Mouse (Mus musculus) limb, embryonic 12.5 days (tissue): ENCODE results near the gene Sf3b5. TPM values are rescaled to one million over a fixed set of nuclear protein-coding genes. Genes with fewer than 3 reads are reported as not detected.

Experiments used
- ATAC-seq: fragments of 200-750 bp; cut with Nextera tagmentation; 2 replicates; pipeline ENCODE4 v1.8.0; 2017; ENCODE audit warnings: low read depth, moderate TSS enrichment; ENCODE audit not compliant: insufficient number of reproducible peaks, insufficient read depth, low FRiP score, low TSS enrichment
- H3K27ac ChIP-seq: fragments of 300-500 bp; sonication (generic); 2 replicates; pipeline ENCODE4 v1.5.1; 2016; ENCODE audit warnings: mild to moderate bottlenecking, moderate library complexity
- H3K27me3 ChIP-seq: fragments of 300-500 bp; sonication (generic); 2 replicates; pipeline ENCODE4 v1.6.1; 2016; ENCODE audit warnings: mild to moderate bottlenecking, moderate library complexity
- H3K36me3 ChIP-seq: fragments of 300-500 bp; sonication (generic); 2 replicates; pipeline ENCODE4 v1.6.1; 2016; ENCODE audit warnings: mild to moderate bottlenecking, moderate library complexity
- H3K4me1 ChIP-seq: fragments of 300-500 bp; sonication (generic); replicated peaks from 2 replicates; pipeline ENCODE4 v1.6.1; 2016
- H3K4me2 ChIP-seq: fragments of 300-500 bp; sonication (generic); 2 replicates; pipeline ENCODE4 v1.6.1; 2016; ENCODE audit warnings: mild to moderate bottlenecking, moderate library complexity
- H3K4me3 ChIP-seq: fragments of 300-500 bp; sonication (generic); replicated peaks from 2 replicates; pipeline ENCODE4 v1.5.1; 2016; ENCODE audit warnings: mild to moderate bottlenecking
- H3K9ac ChIP-seq: fragments of 300-500 bp; sonication (generic); replicated peaks from 2 replicates; pipeline ENCODE4 v1.6.1; 2016; ENCODE audit warnings: mild to moderate bottlenecking, moderate library complexity
- H3K9me3 ChIP-seq: fragments of 300-500 bp; sonication (generic); 2 replicates; pipeline ENCODE4 v1.6.1; 2016; ENCODE audit warnings: mild to moderate bottlenecking, moderate library complexity
- WGBS: fragments of 180-500 bp; shearing (Covaris S2); methylation state at CpG from one replicate; pipeline ENCODE4 v1.1.7; 2016; 5-methylcytosine and 5-hydroxymethylcytosine counted together
- polyA plus RNA-seq: library from polyadenylated mRNA; unstranded; fragments of >200 nt; fragmentation: Nextera tagmentation; extraction: Ambion mirVana; gene quantifications from 2 replicates; pipeline ENCODE4 v1.2.1, GENCODE M21; 2016

Gene Sf3b5
- polyA plus RNA-seq, 1 experiment from 2014 or later, result 39.4 TPM

DNA sequence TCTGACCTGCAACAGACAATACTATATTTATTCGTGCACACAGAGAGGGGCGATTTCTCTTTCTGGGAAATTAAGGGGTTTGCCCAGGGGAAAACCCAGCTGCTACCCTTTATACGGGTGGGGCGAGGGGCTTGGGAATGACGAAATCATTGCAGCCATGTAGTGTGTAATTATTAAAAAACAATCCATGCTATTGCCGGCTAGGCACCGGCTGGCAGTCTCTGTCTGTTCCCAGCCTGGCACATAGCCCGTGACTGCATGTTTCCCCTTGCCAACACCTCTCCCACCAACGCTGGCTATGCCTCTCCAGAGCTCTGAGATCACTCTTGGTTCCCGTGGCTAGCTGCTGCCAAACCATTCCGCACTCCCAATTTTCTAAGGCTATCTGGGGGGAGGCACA, 39.5 kb downstream of the Sf3b5 start:
- no peaks in the 10 kb centered on the region for H3K4me1 ChIP-seq
- H3K9me3 ChIP-seq, result no peaks in the 10 kb centered on the region
- ATAC-seq, result no peak
- H3K4me2 ChIP-seq, result no peak overlapping the region
- no peaks in the 10 kb centered on the region for H3K36me3 ChIP-seq
- no peak overlapping the region for H3K27ac ChIP-seq
- no peak overlapping the region for H3K4me3 ChIP-seq
- H3K27me3 ChIP-seq, result no peaks in the 10 kb centered on the region
- no peak overlapping the region for H3K9ac ChIP-seq
- WGBS, result 93% methylated on average over 11 of the region's 11 CpGs

DNA sequence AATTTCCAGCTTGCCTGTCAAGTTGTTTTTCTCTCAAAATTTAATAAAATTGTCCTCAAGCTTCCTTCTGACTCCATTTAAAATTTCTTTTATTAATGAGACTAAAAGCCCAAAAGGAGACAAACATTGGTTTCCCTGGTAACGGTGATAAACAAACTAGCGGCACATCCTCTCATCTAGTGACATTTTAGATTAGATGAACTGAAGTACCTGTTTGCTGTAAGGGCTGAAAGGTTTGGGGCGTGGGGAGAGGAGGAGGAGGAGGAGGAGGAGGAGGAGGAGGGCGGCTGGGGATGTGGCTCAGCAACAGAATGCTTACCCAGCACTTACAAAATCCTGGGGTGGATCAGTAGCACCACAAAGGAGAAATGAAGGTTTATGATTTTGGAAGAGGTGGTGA, 42.7 kb downstream of the Sf3b5 start:
- ATAC-seq, result no peak
- H3K9ac ChIP-seq, result no peak overlapping the region
- WGBS, result 44% methylated on average over 4 of the region's 4 CpGs

DNA sequence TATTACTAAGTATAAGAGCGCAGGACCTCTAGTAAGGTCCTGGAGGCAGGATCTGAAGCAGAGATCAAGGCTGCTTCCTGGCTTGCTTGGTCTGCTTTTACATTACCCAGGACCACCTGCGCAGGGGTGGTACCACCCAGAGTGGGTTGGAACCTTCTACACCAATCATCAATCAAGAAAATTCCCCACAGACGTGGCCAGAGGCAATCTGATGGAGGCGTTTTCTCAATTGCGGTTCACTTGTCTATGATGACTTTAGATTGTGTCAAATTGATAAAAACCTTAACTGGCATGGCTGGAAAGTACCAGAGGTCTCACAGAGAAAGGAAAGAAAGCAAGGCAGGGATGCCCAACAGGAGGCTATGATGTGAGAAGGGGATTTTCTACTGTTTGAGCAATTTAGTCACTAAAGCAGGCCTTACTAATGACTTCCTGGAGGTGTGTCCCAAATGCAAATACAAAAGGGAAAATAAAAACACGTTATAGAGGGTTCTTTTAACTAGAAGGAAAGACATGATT, 51.8 kb downstream of the Sf3b5 start:
- WGBS, result 80% methylated on average over 6 of the region's 6 CpGs
- Histone ChIP-seq H3K4me1 (peaks cover 12% of the 10 kb centered on the region), H3K36me3 (no peaks in the 10 kb centered on the region), H3K27ac (no peak overlapping the region), H3K9me3 (no peaks in the 10 kb centered on the region), H3K4me2 (no peak overlapping the region), H3K27me3 (peaks cover 29% of the 10 kb centered on the region), H3K4me3 (no peak overlapping the region), H3K9ac (no peak overlapping the region)
- no peak for ATAC-seq

More for the DNA sequence above, 42.7 kb downstream of the Sf3b5 start:
- Histone ChIP-seq H3K4me1 (no peaks in the 10 kb centered on the region), H3K4me2 (no peak overlapping the region), H3K27me3 (no peaks in the 10 kb centered on the region), H3K9me3 (no peaks in the 10 kb centered on the region), H3K4me3 (no peak overlapping the region), H3K27ac (no peak overlapping the region), H3K36me3 (no peaks in the 10 kb centered on the region)

Other genes with a start within 250 kb of the Sf3b5 start
- 59.1 and 62.1 TPM in 2 replicates for gene Utrn, start 136.0 kb upstream of the Sf3b5 start, polyA plus RNA-seq
- 1.8 and 2.9 TPM in 2 replicates for gene Stx11, start 41.0 kb upstream of the Sf3b5 start, polyA plus RNA-seq
- gene Plagl1, start 55.2 kb downstream of the Sf3b5 start, polyA plus RNA-seq, result 64.5 and 88.5 TPM in 2 replicates
- gene Zc2hc1b, start 172.7 kb downstream of the Sf3b5 start, polyA plus RNA-seq, result not detected in 2 replicates
- 61.6 and 63.4 TPM in 2 replicates for gene Ltv1, start 187.8 kb downstream of the Sf3b5 start, polyA plus RNA-seq